Mouse (Mus musculus) spleen, postnatal 36 days (tissue): ENCODE results near the gene Grpel1.

Source experiments
- DNase-seq, 2 experiments: peaks; one replicate each; pipeline ENCODE4 v3.0.0; 2022; ENCODE audit warnings: low spot score in 2 of 2, mixed read lengths in 1 of 2

The Grpel1 gene

DNA sequence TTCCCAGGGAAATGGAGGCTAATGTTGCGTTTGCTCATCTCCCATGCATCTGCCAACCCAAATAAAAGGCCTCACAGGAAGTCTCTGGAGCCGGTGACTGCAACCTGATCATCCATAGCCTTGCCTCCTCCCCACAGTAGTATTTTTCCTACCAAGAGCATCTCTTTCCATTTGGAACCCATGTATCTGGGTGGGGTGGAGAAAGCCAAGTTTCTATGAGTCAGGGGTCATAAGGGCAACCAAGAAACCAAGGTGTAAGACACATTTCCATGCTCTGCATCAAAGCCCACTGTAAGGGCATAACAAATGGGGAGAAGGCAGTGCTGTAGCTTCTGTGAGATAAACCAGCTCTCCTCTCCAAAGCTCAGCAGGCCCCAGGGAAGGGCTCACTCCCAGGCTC is 3.6 kb upstream of the Grpel1 start:
- DNase-seq = no peak

DNA sequence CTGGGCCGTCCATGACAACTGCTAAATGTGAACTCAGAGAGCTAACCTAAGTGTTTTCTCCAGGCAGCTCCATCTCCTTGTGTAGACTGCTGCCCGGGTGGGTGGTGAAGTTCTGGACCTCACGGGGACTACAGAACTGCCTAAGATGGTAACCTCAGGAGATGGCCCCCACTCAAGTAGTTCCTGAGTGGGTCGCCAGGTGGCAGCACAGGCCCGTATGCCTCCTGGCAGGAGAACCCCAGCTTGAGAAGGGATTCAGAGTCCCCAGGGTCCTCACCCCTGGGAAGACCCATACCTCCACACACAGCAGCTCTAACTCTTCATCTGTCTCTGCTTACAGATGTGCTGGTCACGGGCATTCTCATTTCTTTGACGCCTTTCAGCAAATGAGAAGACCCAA is 2.0 kb upstream of the Grpel1 start:
- DNase-seq = peak; percentile 68 to 74

DNA sequence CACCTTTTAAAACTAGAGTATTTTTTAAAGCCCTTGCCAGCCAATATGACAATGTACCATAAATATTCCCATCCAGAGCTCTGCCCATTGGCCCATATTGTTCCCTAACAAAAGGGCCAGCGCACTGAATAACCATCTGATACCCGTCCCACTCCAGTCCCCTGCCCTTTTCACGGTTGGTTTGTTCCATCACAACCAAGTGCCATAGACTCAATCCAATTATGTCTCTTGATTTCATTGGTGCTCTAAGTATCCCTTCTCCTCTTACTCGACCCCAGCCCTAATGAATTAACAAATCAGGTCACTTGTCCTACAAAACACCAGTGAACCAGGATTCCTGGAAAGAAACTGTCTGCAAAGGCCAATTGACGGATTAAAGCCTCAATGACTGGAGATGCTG is 1.4 kb upstream of the Grpel1 start:
- no peak for DNase-seq

DNA sequence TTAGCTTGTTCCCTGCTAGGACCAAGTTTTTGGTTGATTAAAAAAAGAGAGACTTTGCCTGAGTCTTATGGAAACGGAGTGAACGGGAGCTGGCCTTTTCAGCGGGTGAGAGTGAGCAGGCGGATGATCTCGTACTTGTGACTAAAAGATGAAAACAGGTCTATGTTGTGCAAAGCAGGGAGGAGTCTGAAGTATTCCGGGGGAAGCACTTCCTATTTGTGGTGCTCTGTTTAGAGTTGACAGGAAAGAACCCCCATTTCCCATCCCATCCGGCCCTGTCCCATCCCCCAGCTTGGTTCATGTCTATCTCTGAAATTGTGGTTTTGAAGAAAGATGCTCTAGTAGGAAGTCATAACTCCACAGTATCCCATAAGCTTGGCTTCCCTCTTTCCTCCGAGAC is 1.1 kb downstream of the Grpel1 start:
- DNase-seq = no peak

DNA sequence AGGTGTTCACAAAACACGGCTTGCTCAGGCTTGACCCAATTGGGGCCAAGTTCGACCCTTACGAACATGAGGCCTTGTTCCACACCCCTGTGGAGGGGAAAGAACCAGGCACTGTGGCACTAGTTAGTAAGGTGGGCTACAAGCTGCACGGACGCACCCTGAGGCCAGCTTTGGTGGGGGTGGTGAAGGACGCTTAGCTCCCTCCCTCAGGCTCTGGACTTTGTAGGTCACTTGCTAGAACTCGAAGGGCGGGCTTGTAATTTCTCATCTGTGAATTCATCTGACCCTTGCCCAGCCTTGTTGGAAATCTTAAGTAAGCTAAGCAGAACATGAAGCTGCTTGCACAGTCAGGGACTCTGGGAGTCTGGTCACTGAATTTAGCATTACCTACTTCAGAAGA is 6.4 kb downstream of the Grpel1 start:
- no peak for DNase-seq

DNA sequence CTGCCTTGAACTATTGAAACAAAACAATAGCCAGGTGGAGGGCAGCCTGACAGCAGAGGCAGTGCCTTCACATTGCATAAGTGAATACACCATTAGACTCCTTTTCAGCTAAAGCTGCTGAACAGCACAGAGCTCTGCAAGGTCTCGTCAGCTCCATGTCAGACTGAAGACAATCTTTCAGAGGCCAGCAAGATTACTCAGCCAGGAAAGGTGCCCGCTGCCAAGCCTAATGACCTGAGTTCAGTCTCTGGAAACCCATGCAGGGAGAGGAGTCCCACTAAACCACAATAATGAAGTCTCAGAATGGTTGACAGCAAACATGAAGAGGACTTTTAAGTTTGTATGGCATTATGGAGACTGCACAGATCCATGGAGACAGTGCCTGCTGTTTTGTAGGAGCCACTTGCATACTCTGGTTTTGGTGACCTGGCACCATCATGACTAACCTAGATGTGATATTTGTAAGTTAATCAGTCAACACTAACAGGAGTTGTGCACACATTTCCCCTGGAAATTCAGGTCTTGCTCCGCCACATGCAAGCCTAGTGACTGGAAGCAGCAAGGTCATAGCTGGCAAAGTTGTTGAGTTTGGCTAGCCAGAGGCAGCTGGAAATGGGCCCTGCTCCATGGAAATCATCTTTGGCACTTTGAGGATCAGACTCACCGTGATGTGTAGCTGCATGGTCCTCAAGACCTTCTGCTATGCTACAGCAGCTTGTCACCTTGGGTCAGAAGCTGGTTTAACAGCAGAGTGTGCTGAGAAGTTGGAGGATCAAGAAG is 8.3 kb downstream of the Grpel1 start:
- DNase-seq = no peak

DNA sequence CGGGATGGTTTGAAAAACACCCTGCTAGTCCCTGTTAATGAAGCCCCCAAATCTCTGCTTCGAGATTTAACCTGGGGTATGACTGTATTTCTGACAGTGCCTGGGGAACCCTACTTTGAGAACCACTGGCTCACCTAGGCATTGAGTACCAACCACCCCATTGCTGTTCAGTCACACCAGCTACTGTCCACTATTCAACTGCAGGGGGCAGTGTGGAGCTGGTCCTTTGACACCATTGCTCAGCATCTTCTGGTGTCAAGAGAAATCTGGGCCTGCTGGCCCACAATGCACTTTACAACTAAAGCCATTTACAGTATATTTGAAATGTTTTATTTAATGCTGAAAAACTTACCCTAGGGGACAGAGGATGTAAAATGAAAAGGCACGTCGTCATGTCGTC is 9.5 kb downstream of the Grpel1 start:
- DNase-seq = peak; percentile 67 to 73

DNA sequence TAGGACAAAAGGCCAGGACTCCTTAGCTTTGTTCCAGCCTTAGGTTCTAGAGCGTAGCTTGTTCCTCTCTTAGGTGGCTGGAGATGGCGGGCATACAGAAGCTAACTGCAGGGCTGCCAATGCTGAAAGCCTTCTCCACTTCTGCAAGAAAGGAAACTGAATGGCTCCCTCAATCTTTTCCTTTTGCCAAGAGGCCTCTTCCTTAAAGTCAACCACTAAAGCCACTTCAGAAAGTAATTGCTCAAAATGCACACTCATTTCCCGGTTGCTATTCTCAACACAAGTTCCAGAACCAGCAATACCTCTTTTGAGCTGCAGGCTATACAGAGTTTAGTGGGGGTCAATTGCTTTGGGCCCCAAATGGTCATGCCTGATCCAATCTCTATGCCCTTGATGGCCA is 12.7 kb downstream of the Grpel1 start:
- DNase-seq = no peak

DNA sequence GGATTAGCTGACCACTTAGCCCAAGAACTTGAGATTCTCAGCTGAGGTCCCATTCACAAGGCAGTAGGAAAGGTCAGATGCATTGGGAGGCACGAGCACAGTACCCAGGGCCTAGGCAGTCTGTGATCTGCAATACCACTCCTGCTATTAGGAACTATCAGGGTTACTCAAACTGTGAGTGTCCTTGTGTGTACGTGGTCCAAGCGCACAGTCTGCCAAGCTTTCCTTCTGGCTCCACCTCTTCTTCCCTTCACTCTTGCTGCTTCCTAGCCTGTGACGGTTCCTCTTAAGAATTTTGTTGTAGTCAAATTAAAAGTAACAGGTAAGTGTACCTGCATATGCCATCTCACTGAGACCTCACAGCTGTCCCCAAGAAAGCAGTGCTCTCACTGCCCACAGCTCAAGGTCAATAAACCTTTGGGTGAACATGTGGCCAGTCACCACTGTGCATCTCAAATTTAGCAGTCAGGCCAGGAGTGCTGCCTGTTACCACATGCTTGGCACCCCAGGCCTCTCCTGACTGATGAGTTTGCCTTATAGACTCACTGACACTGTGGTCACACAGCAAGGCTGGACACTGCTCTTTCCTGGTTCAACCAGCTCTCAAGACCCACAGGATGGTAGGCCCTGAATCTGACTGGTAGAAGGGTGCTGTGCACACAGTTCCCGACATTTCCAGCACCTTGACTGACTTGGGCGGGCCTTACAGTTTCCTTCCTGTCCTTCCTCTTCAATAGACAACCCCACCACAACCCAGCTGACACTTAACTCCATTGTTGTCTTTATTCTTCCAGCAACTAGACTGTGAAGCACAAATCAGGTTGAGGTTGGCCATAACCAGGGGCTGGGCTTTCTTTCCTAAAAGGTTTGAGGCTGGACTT is 14.0 kb downstream of the Grpel1 start:
- no peak for DNase-seq

DNA sequence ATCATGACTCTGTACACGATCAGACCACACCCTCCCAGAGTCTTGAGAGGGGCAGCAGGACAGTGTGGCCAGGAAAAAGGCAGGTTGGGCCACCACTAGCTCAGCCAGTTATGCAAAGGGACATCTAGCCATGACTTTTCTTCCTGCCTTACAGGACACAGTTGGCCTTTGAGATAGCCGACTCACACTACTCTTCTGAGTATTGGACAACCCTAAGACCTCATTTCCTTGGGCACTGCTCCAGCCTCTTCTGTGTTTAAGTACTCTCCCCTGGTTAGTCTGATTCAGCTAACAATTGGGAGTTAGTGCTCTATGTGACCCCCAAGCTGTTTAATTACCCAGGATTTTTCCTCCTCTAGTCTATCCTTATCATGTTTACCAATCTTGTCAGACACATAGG is 14.9 kb downstream of the Grpel1 start:
- no peak for DNase-seq

DNA sequence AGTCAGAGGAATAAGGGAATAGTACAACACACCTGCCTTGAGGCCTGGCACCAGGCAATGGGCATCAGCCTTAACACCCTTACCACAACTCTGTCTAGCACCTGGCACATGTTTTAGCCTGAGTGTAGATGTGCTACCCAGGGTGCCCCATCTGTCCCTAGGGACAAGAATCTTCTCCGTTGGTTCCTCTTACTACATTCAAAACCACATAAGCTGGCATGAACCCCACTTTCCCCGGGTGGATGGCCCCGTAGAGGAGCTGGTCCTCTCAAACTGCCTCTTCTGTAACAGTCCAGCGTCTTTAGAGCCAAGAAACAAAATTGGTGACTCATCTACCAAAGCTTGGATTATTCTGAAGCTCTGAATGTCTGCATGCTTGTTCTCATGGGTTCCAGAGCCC is 15.6 kb downstream of the Grpel1 start:
- DNase-seq = peak; percentile 71 to 76

DNA sequence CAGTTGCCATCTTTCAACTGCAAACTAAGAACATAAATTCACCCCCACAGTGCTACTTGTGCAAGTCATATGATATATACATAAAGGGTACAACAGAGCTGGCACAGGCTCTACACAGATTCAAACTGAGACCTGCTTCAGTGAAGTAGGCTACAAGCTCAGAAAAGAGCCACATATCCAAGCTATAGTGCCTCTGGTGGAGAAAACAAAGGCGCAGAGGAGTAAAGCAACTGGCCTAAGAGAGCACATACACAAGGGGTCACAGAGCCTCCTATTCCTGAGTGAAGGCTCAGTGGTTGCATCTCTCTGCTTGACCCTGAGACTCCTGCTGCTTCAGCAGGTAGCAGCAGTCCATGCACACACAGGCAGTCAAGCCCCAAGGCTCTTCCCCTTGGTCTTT is 16.3 kb downstream of the Grpel1 start:
- no peak for DNase-seq

DNA sequence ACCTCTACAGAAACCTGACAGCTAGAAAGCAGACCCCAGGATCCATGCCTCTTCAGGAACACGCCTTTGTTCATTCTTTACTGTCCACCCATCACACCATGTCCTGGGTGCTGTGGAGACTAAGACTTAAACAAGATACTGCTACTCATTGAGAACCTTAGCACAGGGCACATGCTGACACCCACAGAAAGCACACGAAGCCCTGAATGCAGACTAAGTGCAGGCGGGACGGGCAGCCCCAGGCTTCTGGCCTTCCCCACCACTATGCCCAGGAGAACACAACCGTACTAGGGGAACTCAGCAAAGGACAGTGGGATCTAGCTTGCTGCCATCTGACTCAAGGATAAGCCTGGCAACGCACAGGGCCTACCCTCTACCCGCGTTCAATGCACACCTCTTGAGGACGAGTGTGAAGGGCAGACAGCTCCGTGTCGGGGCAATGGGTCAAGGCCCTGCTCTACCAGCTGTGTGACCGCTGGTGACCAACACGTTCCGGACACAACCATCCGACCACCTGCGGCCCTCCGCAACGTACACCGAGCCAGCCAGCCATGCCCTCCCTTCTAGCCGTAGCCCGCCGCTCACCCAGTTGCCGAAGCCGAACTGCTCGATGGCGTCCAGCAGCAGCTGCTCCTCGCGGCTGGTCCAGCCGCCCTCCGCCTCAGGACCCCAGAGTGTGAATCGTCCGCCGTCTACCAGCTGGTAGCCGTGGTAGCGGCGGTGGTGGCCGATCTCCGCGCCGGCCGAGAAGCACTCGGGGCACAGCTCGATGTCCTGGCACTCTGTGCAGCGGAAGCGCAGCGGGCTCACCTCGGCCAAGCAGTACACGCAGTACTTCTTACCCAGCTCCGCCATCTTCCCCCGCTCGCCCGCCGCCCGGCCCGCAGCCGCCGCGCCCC is 18.7 kb downstream of the Grpel1 start:
- peak in 1 of 2 experiments; percentile 41 for DNase-seq

DNA sequence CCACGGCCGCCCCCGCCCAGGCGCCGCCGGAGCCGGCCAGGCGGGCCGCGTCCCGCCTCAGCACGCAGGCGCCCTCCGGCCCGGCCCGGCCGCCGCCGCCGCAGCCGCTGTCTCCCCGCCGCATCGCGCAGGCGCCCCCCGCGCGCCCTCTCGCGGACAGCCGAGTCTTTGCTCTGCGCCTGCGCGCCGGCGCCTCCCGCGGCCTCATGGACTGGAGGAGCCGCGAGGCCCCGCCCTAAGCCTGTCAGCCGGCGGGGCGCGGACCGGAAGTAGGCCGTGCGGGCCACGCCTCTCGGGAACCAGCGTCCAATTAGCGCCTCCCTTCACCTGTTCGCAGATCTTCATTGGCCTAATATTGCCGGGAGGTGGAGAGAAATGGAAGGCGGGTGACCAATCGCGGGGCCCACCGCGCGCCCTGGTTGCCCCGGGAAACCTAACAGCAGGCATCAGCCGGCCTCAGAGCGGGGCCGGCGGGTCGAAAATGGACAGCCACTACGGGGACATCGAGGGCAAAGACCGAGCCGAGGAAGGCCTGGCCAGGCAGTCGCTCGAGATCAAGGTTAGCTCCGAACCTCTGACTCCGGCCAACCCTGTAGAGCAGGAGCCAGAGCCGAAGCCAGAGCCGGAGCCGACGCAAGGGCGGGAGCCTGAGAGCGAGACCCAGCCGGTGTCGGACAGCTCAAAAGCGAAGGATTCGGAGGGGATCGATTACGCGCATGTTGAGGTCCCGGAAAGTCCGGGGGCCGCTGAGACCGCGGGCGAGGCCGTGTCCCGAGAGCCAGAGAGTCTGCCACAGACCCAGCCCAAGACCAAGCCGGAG is 19.6 kb downstream of the Grpel1 start, which contains the start of the genes Tada2b and Ccdc96:
Gene Tada2b, minus strand, starts transcription at position 115 of the 820 bp plus-strand sequence.
Gene Ccdc96, plus strand, starts transcription at position 418 of the 820 bp plus-strand sequence.
- DNase-seq = peak; percentile 99

DNA sequence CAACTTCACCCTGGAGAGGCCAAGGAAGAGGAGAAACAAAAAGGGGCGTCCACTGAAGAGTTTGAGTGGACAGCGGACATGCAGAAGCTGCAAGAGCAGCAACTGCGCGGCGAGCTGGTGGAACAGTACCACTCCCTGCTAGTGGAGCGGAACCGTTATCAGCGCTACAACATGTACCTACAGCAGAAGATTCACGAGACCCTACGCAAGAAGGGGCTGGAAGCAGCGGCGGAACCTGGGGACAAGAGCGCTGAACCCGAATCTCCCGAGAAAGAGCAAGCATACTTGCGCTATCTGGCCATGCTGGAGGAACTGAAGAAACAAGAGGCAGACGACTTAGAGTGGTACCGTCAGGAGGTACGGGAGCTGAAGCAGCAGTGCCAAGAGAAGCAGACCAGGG is 20.5 kb downstream of the Grpel1 start:
- DNase-seq = no peak

DNA sequence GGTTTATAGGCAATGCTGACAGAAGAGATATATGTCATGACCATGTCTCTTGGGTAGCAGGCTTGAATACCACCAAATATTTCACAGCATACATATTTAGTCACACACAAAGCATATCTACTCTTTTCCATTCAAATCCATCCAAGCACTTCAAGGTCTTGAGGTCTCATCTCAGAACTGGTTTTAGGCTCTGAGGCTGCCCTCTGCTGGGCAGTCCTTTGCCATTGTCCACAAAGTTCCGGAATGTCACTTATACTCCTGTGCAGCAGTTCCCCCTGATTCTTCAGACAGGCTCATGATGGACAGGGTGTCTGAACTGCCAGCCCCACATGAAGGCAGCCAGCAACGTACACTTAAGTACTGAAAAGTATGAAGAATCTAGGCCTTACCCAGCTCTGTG is 24.4 kb downstream of the Grpel1 start:
- no peak for DNase-seq

DNA sequence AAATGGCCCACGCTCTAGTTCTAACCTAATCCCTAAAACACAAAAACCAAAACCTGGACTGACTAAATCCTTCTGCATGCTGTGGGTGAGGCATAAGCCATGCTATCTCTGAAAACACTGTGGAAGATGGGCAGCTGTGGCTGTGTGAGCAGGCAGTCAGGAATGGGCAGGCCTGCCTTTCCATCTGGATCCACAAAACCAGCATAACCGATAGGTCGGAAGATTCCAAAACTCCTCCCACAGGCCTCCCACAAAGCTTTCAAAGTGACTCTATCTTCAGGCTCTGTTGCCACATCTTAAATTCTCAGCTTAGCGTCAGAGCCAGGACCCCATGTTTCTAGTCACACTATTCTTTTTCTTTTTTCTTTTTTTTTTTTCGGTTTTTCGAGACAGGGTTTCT is 29.1 kb downstream of the Grpel1 start:
- DNase-seq = no peak

DNA sequence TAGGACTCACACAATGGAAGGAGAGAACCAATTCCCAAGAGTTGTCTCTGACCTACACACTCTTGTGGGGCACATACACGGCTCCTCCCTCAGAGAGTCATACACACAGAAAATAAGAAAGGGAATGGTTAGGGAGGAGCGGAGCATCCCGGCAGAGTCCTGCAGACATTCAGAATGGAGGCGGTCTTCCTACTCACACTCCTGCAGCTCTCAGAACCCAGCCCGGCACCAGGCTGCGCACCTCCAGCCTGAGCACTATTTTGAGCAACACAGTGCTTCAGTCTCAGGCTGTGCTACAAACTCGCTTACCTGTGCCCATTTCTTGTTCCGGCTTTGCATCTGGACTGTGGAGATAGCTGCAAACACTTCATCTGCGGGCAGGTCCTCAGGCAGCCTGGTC is 29.9 kb downstream of the Grpel1 start:
- DNase-seq = no peak

DNA sequence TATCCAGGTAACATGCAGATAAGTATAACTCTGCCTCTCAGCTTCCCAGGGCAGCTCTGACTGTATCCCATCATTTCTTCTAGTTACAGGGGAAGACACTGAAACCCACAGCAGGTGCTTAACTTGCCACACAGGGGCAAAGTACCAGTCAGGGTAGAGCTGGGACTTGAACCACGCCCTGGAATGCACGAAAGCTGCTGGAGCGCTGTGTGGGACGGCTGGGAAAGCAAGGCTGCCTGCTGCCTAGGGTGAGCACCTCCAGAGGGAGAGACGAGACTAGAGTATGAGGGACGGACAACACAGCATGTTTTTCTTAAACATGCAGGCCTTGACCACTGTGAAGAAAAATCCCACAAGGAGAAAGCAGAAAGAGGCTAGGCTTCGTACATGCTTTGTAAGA is 40.4 kb downstream of the Grpel1 start:
- no peak for DNase-seq

DNA sequence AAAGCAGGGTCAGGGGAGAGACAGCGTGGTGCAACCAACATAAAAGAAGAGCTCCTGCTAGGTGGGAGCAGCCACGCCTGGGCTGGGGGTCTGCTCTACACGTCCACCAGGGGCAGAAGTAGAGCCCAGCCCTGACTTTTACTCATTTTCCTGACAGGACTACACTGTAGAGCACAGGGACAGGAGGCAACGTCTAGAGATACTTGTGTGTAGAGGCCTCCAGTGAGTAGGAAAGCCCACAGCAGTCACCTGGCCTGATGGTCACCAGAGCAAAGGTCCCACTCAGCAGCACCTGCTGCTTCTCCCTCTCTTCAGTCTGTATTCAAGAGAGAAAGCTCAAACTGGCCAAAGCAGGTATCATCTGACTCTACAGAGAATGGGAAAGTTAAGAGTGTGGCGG is 40.8 kb downstream of the Grpel1 start:
- no peak for DNase-seq

DNA sequence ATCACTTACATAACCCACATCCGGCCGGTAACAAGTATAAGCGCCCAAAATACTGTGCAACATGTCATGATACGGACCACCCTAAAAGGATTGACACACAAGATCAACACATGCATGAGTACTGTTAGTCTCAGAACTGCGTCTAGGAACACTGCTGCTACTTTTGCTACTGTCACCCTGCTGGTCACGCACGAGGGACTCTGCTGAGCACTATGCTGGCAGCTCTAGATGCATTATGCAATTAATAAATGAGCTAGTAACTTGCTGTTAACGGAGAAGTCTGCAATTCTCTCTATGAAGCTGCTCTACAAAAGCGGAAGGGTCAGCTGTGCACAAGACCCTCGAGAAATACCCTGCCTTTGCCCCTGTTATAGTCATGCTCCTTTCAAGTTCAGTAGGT is 43.6 kb downstream of the Grpel1 start:
- DNase-seq = no peak
